Mouse (Mus musculus): Measurements from ENCODE around the gene Nyap2. TPM values are rescaled to one million over a fixed set of nuclear protein-coding genes. Genes with fewer than 3 reads are reported as not detected.

The Nyap2 gene
- polyA plus RNA-seq (2015; fragmentation: Nextera tagmentation; extraction: Ambion mirVana): not detected in 2 replicates

DNA sequence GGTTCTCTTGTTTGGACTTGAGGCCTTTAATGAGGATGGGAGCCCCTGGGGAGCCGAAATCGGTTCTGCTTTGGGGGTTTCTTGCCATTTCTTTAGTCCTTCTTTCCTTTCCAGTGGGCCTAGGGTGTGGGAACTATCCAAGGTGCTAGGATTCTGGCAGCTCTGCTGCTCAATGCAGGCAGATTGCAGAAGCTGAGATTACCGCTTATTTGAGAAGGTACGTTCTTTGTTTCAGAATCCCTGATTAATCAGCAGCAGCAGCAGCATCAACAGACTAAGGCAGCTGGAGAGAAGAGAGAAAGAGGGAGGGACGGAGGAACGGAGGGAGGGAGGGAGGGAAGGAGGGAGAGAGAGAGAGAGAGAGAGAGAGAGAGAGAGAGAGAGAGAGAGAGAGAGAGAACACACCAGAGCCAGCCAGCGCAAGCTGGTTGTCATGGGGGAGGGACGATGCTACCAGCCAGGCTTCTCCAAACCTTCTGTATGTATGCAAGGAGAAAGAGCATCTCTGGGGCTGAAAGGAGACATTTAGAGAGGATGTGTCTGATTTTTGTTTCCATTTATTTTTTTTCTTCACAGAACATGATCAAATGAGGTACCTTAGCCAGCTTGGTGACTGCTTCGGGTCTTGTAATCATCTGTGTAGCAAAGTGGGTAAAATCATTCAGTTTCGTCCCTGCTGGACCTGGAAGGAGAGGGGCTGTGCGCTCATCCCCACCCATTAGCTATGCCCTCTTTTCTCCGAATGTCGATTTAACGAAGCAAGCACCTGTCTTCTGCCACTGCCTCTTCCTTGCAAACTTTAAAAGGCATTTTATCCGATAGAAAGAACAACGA, at the start of gene Nyap2:
Gene Nyap2, plus strand, starts transcription at position 120 of the 834 bp plus-strand sequence.
- no peaks in the 10 kb centered on the region for H3K9me3 ChIP-seq (replicated peaks; ENCODE audit: control insufficient read depth, low read length)
- no peaks in the 10 kb centered on the region for H3K36me3 ChIP-seq (ENCODE audit: control insufficient read depth, insufficient read depth)
- 29% methylated on average over 16 of the region's 16 CpGs for WGBS (ENCODE audit: insufficient replicate concordance)
- H3K9ac ChIP-seq (ENCODE audit: low read depth, low read length): no peak within 1 kb of the TSS
- no peaks in the 10 kb centered on the region for H3K4me1 ChIP-seq (ENCODE audit: control insufficient read depth, low read depth, low read length)
- H3K27me3 ChIP-seq (ENCODE audit: control insufficient read depth, insufficient read depth, low read depth, low read length): no peaks in the 10 kb centered on the region
- H3K4me3 ChIP-seq (ENCODE audit: low read depth, low read length): no peak within 1 kb of the TSS
- no peak for ATAC-seq (ENCODE audit: low read depth)
- H3K4me2 ChIP-seq (ENCODE audit: low read depth, low read length): no peak within 1 kb of the TSS
- H3K27ac ChIP-seq (ENCODE audit: low read length): no peak within 1 kb of the TSS

GRCm38 (mm10) chr1:81042907-81043868, 33.6 kb upstream of the Nyap2 start:
- no peaks in the 10 kb centered on the region for H3K9me3 ChIP-seq (replicated peaks; ENCODE audit: control insufficient read depth, low read length)
- H3K4me1 ChIP-seq (ENCODE audit: control insufficient read depth, low read depth, low read length): no peaks in the 10 kb centered on the region
- H3K4me3 ChIP-seq (ENCODE audit: low read depth, low read length): no peak overlapping the region
- H3K36me3 ChIP-seq (ENCODE audit: control insufficient read depth, insufficient read depth): no peaks in the 10 kb centered on the region
- no peak overlapping the region for H3K27ac ChIP-seq (ENCODE audit: low read length)
- no peak overlapping the region for H3K9ac ChIP-seq (ENCODE audit: low read depth, low read length)
- no peak for ATAC-seq (ENCODE audit: low read depth)
- H3K27me3 ChIP-seq (ENCODE audit: control insufficient read depth, insufficient read depth, low read depth, low read length): no peaks in the 10 kb centered on the region
- no peak overlapping the region for H3K4me2 ChIP-seq (ENCODE audit: low read depth, low read length)
- WGBS (ENCODE audit: insufficient replicate concordance): 42% methylated on average over 5 of the region's 5 CpGs

GRCm38 (mm10) chr1:81058340-81058739, 18.4 kb upstream of the Nyap2 start:
- no peak overlapping the region for H3K27ac ChIP-seq (ENCODE audit: low read length)
- no peaks in the 10 kb centered on the region for H3K36me3 ChIP-seq (ENCODE audit: control insufficient read depth, insufficient read depth)
- no peak overlapping the region for H3K4me3 ChIP-seq (ENCODE audit: low read depth, low read length)
- no peaks in the 10 kb centered on the region for H3K4me1 ChIP-seq (ENCODE audit: control insufficient read depth, low read depth, low read length)
- 61% methylated on average over 5 of the region's 5 CpGs for WGBS (ENCODE audit: insufficient replicate concordance)
- H3K27me3 ChIP-seq (ENCODE audit: control insufficient read depth, insufficient read depth, low read depth, low read length): no peaks in the 10 kb centered on the region
- H3K4me2 ChIP-seq (ENCODE audit: low read depth, low read length): no peak overlapping the region
- ATAC-seq (ENCODE audit: low read depth): no peak
- no peak overlapping the region for H3K9ac ChIP-seq (ENCODE audit: low read depth, low read length)
- no peaks in the 10 kb centered on the region for H3K9me3 ChIP-seq (replicated peaks; ENCODE audit: control insufficient read depth, low read length)

GRCm38 (mm10) chr1:81058835-81059234, 17.9 kb upstream of the Nyap2 start:
- no peaks in the 10 kb centered on the region for H3K36me3 ChIP-seq (ENCODE audit: control insufficient read depth, insufficient read depth)
- no peak for ATAC-seq (ENCODE audit: low read depth)
- no peaks in the 10 kb centered on the region for H3K9me3 ChIP-seq (replicated peaks; ENCODE audit: control insufficient read depth, low read length)
- no peak overlapping the region for H3K27ac ChIP-seq (ENCODE audit: low read length)
- no peak overlapping the region for H3K4me2 ChIP-seq (ENCODE audit: low read depth, low read length)
- WGBS (ENCODE audit: insufficient replicate concordance): 36% methylated on average over 2 of the region's 2 CpGs
- H3K9ac ChIP-seq (ENCODE audit: low read depth, low read length): no peak overlapping the region
- H3K4me3 ChIP-seq (ENCODE audit: low read depth, low read length): no peak overlapping the region
- H3K27me3 ChIP-seq (ENCODE audit: control insufficient read depth, insufficient read depth, low read depth, low read length): no peaks in the 10 kb centered on the region
- H3K4me1 ChIP-seq (ENCODE audit: control insufficient read depth, low read depth, low read length): no peaks in the 10 kb centered on the region

GRCm38 (mm10) chr1:81062811-81063210, 13.9 kb upstream of the Nyap2 start:
- no peak for ATAC-seq (ENCODE audit: low read depth)
- WGBS (ENCODE audit: insufficient replicate concordance): 76% methylated on average over 2 of the region's 2 CpGs
- no peak overlapping the region for H3K4me3 ChIP-seq (ENCODE audit: low read depth, low read length)

GRCm38 (mm10) chr1:81076259-81076658, 491 bp upstream of the Nyap2 start:
- no peaks in the 10 kb centered on the region for H3K27me3 ChIP-seq (ENCODE audit: control insufficient read depth, insufficient read depth, low read depth, low read length)
- H3K4me3 ChIP-seq (ENCODE audit: low read depth, low read length): no peak overlapping the region
- H3K36me3 ChIP-seq (ENCODE audit: control insufficient read depth, insufficient read depth): no peaks in the 10 kb centered on the region
- no peak for ATAC-seq (ENCODE audit: low read depth)
- H3K27ac ChIP-seq (ENCODE audit: low read length): no peak overlapping the region
- WGBS (ENCODE audit: insufficient replicate concordance): 51% methylated on average over 9 of the region's 9 CpGs
- no peaks in the 10 kb centered on the region for H3K9me3 ChIP-seq (replicated peaks; ENCODE audit: control insufficient read depth, low read length)
- H3K4me2 ChIP-seq (ENCODE audit: low read depth, low read length): no peak overlapping the region
- H3K4me1 ChIP-seq (ENCODE audit: control insufficient read depth, low read depth, low read length): no peaks in the 10 kb centered on the region
- H3K9ac ChIP-seq (ENCODE audit: low read depth, low read length): no peak overlapping the region

More at GRCm38 (mm10) chr1:81062811-81063210, 13.9 kb upstream of the Nyap2 start:
- Histone ChIP-seq H3K9ac (ENCODE audit: low read depth, low read length) (no peak overlapping the region), H3K27ac (ENCODE audit: low read length) (no peak overlapping the region), H3K36me3 (ENCODE audit: control insufficient read depth, insufficient read depth) (no peaks in the 10 kb centered on the region), H3K4me1 (ENCODE audit: control insufficient read depth, low read depth, low read length) (no peaks in the 10 kb centered on the region), H3K27me3 (ENCODE audit: control insufficient read depth, insufficient read depth, low read depth, low read length) (no peaks in the 10 kb centered on the region), H3K4me2 (ENCODE audit: low read depth, low read length) (no peak overlapping the region), H3K9me3 (replicated peaks; ENCODE audit: control insufficient read depth, low read length) (no peaks in the 10 kb centered on the region)

GRCm38 (mm10) chr1:81077665-81078314, 1.0 kb downstream of the Nyap2 start:
- no peak overlapping the region for H3K4me2 ChIP-seq (ENCODE audit: low read depth, low read length)
- no peak overlapping the region for H3K27ac ChIP-seq (ENCODE audit: low read length)
- WGBS (ENCODE audit: insufficient replicate concordance): 62% methylated on average over 9 of the region's 9 CpGs
- H3K36me3 ChIP-seq (ENCODE audit: control insufficient read depth, insufficient read depth): no peaks in the 10 kb centered on the region
- H3K4me3 ChIP-seq (ENCODE audit: low read depth, low read length): no peak overlapping the region
- no peaks in the 10 kb centered on the region for H3K27me3 ChIP-seq (ENCODE audit: control insufficient read depth, insufficient read depth, low read depth, low read length)
- H3K9me3 ChIP-seq (replicated peaks; ENCODE audit: control insufficient read depth, low read length): no peaks in the 10 kb centered on the region
- no peaks in the 10 kb centered on the region for H3K4me1 ChIP-seq (ENCODE audit: control insufficient read depth, low read depth, low read length)
- H3K9ac ChIP-seq (ENCODE audit: low read depth, low read length): no peak overlapping the region
- no peak for ATAC-seq (ENCODE audit: low read depth)

- Histone ChIP-seq H3K4me2 (ENCODE audit: low read depth, low read length) (no peak overlapping the region), H3K36me3 (ENCODE audit: control insufficient read depth, insufficient read depth) (no peaks in the 10 kb centered on the region), H3K9me3 (replicated peaks; ENCODE audit: control insufficient read depth, low read length) (no peaks in the 10 kb centered on the region), H3K9ac (ENCODE audit: low read depth, low read length) (no peak overlapping the region), H3K4me1 (ENCODE audit: control insufficient read depth, low read depth, low read length) (no peaks in the 10 kb centered on the region), H3K27me3 (ENCODE audit: control insufficient read depth, insufficient read depth, low read depth, low read length) (no peaks in the 10 kb centered on the region), H3K4me3 (ENCODE audit: low read depth, low read length) (no peak overlapping the region), H3K27ac (ENCODE audit: low read length) (no peak overlapping the region)
- 60% methylated on average over 5 of the region's 5 CpGs for WGBS (ENCODE audit: insufficient replicate concordance)
- ATAC-seq (ENCODE audit: low read depth): no peak
Observed at GRCm38 (mm10) chr1:81087485-81087884, 10.7 kb downstream of the Nyap2 start.

All from liver, embryonic 16.5 days (tissue).